Mouse (Mus musculus): ENCODE results near the gene Tiam2.
"Not testable (repeated sequence)": the region's sequence is repeated elsewhere in the genome, so short reads cannot be mapped to it uniquely, and the experiment has no call there.

Gene Tiam2

DNA sequence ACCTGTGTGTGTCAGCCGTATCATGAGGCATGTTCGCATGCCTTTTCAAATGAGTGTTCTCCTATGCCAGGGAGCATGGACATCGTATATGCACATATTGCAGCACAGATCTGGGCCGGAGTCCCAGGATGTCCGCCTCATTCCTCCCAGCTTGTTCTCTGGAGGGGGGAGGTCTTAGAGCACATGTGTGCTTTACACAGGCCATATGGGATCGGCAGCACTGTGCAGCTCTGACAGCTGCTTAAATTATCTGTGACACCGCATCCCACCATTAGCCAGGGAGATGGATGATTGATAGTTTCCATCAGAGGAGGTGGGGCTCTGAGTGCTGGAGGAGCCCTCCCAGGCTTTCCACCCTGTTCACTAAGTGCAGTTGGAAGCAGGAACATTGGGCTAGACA lies 12.4 kb downstream of the Tiam2 start:
- in situ Hi-C loops (cut with MboI): no loop called here

DNA sequence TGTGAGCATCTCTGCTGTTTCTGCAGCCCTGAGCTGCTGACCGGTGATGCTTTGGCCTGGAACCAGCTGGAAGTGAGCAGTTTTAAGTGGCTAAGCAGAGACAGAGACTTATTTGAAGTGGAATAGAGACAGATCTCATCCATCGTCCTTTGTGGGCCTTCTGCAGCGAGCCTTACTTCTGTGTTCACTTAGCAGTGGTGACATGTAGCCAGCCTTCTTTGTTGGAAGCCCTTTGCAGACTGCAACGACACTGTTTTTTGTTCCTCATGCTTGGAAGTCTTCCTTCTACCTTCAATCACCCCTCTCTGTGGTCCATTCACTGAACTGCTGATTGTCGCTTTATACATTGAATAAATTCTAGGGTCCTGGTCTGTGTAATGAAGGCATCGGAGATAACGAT lies 18.5 kb downstream of the Tiam2 start:
- in situ Hi-C loops (cut with MboI): no loop called here

DNA sequence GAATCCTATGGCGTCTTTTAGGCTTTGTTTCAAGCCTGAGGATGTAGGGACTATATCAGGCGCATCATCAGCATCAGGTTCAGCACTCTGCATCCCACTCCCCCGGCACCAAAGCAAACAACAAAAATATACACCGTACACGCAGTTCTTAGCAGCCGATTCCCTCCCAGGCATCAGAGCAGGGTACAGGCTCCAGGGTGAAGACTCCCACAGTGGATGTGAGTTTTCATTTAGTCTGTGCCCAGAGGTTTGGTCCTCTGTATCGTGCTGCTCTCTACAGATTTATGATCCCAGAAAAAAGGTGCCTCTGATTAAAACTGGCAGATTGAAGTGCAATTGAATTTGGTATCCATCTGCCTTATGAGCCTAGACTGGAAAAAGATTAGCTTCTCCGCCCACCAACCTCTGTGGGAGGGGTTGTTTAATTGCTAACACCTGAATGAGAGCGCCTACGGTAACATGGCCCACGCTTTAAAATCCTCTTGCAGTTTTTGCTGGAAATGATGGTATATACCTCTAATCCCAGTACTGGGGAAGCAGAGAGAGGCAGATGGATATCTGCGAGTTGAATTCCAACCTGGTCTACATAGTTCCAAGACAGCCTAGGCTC lies 19.0 kb downstream of the Tiam2 start:
- in situ Hi-C loops (cut with MboI): no loop called here

DNA sequence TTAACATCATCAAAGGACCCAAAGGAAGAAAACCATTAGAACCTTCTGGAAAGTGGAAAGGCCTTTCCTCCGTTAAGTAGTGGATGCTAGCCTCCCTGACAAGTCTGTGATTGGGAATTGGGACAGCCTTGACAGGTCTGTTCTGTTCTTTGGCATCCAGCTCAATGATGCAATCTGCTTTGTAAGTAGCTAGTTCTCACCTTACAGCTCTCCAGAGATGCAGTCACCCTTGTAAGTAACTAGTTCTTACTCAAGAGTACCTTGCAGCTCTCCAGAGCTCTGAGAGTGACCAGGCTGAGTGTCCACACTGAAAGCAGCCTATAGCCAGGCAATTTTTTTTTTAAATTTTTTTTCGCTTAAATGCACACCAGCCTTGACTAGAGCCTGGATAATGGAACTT lies 21.4 kb downstream of the Tiam2 start:
- in situ Hi-C loops (cut with MboI): no loop called here

DNA sequence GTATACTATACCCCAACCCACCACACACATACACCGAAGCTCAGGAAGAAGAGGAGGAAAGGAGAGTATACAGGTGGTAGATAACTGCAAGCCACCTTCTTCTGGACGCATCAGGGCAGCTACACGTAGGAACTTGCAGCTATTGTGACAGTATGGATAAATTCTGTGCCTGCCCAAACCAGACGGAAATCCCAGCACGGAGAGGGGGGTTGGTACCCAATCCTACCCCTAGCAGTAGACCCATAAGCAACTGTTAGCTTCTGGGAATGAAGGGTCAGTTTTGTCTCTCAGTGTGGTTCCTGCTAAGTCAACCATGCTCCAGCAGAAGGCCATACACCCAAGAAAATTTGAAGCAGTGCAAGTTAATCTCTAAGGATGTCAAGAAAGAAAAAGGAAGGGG lies 23.0 kb downstream of the Tiam2 start:
- in situ Hi-C loops (cut with MboI): no loop called here

DNA sequence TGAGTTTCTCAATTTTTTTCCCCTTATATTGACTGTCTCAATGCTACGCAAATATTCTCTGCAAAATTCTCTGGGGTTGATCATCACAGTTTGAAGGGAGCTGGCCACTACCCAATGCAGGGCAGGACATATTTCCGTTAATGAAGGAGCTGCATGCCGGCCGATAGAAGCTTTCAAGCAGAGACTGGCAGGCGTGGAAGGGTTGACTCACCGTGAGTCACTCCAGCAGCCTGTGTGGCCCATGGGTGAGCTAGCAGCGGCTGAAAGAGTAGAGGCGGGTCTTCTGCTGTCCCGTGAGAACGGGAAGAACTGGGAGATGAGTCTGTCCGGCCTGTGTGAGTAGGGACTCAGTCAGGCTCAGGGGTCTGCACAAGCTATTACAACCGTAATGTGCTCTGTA lies 23.6 kb downstream of the Tiam2 start:
- in situ Hi-C loops (cut with MboI): no loop called here

DNA sequence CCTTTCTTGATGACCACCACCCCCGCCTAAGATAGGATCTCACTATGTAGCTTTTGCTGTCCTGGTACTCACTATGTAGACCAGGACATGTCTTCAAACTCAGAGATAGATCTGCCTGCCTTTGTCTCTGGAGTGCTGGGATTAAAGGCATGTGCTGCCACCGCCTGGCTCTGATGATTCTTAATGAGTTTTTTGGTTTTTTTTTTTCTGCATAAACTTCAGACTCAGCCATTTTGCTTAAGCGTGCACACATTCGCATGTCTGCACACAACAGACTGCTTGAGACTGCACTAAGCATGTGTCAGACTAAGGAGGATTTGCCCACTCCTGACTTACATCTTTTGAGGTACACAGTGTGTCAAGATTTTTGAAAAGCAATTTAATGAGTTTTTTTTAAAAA lies 24.0 kb downstream of the Tiam2 start:
- in situ Hi-C loops (cut with MboI): no loop called here

DNA sequence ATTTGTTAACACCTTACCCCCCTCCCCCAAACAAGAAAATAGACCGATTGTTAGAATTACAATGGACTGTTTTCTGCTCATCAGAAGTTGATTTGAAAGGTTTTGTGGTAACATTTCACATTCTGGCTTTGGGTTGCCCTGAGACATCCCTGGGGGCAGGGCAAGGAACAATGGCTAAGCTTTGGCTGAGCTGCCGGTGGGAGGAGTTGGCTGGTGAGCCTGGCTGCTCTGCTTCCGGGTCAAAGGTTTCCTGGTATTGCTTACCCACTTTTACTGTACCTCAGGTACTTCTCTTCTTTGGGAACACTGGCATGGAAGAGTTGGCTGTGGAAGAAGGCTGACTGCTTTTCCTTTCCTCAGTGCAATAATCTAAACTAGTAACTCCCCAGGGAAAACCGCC lies 25.3 kb downstream of the Tiam2 start:
- in situ Hi-C loops (cut with MboI): no loop called here

DNA sequence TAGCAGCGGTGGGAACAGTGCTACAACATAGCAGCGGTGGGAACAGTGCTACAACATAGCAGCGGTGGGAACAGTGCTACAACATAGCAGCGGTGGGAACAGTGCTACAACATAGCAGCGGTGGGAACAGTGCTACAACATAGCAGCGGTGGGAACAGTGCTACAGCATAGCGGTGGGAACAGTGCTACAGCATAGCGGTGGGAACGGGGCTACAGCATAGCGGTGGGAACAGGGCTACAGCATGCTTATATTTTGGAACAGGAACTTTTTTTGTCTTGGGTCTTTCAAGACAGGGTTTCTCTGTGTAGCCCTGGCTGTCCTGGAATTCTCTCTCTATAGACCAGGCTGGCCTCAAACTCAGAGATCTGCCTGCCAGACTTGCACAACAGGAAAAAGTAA lies 26.8 kb downstream of the Tiam2 start:
- in situ Hi-C loops (cut with MboI): not testable (repeated sequence)

DNA sequence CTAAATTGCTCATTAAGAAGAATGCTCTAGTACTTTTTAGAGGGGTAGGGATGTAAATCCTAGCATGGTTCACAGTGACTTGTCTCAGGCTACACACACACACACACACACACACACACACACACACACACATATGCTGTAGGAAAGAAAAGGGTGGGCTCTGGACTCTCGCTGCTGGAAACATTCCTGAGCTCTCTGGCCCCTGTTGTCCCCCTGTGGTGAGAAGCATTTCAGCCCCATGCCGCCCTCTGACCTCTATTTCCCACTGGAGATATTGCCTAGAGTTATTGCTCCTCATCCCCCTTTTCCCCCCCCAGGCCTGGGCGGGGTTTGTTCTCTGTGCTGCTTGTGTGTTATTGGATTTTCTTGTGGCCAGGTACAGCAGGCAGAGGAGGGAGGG lies 28.5 kb downstream of the Tiam2 start:
- in situ Hi-C loops (cut with MboI): no loop called here

DNA sequence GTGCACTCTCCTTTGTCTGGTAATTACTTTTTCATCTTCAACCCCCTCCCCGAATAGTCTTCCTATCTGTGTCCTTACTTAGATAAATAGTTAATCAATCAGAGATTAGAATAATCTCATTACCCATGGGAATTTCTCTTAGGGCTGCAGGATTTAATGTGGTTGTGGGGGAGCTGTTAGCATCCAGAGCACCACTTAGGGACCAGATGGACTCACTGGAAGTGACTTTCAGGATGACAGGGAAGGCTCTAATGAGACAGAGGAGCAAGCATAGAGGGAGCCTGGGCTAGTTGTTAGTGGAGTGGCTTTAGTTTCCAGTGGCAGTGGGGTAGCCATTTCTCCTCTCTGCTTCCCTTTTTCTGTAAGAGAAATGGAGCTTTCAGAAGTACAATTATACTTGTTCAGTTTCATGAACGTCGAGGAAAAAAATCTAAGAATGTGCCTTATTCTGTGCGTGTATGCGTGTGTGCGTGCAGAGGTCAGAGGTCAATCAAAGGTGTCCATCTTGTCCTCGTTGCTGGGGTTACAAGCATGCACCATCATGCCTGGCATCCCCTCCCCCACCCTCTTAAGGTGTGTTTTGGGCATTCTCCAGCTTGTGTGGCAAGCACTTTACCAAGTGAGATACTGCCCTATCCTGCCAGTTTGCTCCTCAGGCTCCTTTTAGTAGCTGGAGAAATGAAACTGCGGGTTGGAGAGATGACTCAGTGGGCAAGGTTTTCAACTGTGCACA lies 30.4 kb downstream of the Tiam2 start:
- in situ Hi-C loops (cut with MboI): no loop called here

DNA sequence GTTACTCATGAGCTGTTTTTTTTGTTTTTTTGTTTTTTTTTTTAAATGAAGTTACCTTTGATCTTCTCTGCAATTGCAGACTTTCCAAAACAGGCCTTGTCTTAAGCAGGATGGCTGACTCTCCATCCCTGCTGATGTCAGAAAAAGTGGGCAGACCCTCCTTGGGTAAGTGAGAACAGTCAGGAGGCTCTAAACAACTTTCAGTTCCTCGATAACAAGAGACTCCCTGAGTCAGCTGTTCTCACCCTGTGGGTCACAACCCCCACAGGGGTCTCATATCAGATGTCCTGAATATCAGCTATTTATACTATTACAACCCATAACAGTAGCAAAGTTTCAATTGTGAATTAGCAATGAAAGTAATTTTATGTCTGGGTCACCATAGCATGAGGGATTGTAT lies 33.9 kb downstream of the Tiam2 start:
- in situ Hi-C loops (cut with MboI): no loop called here

DNA sequence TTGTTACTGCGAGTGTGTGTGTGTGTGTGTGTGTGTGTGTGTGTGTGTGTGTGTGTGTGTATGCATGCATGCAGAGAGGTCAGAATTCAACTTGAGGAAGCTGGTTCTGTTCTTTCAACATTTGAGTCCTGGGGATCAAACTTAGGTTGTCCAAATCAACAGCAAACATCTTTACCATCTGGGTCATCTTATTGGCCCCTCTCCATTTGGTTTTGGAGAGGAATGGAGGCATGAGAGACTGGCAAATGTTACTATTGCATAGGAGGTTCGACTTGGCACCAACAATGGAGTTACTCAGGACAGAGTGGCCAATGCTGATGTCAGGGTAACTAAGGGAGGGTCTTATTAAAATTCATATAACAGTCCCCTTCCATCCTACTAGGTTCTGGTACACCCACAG lies 35.4 kb downstream of the Tiam2 start:
- in situ Hi-C loops (cut with MboI): no loop called here

DNA sequence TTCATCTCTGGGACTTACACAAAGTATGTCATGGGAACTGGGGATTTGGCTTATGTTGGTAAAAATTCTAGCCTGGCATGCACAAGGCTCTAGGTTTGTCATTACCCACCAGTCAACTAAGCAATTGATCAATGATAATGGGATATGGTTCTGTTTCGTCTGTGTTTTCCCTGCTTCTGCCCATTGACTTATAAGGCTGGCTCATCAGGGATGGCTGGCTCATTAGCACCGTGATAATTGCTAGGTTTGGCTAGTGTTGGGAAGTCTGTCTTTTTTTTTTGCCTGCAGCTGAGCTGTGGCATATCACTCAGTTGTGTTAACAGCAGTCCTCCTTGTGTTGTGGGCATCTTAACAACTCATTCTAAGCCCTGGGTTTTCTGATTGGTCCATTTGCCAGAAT lies 36.8 kb downstream of the Tiam2 start:
- in situ Hi-C loops (cut with MboI): no loop called here

DNA sequence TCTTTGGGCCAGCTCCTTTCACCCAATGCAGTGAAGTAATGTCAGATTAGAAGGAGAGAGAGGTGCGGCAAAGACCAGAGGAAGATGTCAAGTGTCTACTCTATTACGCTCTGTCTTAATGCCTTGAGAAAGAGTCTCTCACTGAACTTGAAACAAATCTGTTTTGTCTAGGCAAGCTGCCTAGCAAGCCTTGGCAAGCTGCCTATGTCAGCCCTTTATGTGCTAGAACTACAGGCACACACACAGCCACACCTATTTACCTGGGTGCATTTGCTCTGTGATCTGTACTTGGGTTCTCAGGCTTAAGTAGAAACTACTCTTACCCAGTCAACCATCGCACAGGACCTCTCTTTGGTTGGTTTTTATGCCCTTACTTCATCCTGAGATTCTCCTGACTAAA lies 40.4 kb downstream of the Tiam2 start:
- in situ Hi-C loops (cut with MboI): no loop called here

DNA sequence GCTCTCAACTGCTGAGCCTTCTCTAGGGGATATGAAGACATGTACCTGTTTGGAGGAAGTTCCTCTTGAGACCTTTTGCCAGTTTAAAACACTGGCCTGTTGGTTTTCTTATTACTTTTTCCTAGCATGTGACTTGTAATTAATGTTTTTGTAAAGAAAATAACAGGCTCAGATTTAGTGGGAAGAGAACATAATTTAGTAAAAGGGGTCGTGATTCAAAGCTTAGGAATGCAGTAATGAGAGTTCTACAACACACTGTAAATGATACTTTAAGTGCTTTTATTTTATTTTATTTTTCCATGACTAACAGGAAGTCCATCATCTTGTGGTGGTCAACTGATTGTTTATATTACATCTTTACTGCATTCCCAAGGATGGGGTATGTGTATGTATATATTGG lies 42.0 kb downstream of the Tiam2 start:
- in situ Hi-C loops (cut with MboI): no loop called here

DNA sequence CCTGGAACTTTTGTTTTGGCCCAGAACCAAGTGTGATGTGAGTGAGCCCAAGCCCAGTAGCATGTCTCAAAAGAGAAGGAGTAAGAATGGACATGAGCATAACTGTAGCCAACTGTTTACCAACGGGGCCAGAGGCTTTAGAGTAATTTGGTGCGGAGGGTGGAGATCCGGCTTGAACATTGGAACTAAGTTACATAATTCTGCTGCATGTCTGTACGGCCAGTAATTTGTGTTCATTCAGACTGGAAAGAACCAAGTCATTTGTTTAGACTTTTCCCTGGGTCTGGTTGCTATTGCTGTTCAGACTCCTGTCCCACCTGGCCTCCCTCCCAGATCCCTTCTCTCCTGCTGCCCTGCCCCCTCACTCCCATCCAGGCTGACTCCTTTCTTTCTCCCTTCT lies 43.3 kb downstream of the Tiam2 start:
- in situ Hi-C loops (cut with MboI): no loop called here

DNA sequence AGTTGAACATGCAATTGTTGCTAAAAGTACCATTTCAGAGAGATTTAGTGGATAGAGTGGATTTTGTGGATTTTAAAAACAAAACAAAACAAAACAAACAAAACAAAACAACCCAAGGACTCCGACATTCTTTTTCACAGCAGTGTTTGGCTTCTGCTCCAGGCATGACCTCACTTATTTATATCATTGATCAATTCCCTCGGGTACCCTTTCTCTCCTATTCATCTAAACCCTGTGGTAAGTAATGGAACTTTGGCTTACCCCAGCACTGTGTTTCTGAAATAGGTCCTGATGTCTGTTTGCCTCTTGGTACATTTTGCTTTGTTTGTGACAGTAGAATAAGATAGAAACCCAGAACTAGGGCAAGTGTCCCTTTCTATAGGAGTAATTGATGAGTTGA lies 52.2 kb downstream of the Tiam2 start:
- in situ Hi-C loops (cut with MboI): no loop called here

DNA sequence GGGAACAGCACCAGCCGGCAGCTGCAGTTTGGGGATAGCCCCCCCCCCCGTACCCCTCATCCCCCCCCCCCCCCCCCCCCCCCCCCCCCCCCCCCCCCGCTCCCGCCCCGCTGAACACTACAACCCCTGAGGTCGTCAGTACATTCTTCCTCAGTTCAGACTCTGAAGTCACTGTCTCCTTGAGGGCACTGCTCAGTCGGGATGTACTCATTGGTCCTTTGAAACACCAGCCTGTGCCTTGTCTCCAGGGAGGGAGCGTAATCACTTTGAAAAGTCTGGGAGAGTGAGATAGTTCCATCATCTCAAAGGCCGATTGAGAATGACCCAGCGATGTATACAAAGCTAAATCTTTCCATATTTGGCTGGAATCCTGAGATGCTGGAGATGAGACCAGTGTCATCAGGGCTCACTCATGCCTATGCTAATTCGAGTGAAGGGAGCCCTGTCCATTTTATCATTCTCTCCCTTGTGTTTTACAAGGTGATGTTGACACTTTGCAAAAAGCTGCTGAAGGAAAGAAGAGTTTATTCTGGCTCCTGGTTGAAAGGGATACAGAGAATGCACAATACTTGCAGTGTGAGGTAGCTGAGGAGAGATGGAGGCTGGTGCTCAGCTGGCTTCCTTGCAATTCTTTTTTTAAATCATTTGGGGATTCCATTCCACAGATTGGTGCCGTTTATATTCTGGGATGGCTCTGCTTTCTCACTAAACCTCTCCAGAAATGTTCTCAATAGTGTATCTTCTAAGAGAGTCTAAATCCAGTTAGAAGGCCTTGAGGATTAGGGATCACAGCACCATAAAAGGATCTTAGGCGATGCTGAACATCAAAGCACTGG lies 53.6 kb downstream of the Tiam2 start:
- in situ Hi-C loops (cut with MboI): no loop called here

DNA sequence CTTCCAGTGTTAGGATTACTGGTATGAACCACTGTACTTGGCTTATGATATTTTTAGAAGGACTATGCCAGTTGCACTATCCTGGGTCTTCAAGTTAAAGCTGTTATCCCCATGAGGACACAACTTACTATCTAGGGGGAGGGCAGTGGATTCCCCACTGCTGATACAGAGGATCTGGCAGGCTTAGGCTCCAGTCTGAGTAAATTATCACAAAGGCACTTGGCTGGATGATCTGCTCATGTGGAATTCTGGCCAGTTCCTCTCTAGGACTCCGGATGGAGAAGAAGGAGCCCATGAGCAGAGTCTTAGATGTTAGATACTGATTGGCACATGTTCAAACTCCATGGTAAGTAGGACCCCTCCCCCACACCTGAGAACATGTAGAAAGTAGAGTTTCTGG lies 59.0 kb downstream of the Tiam2 start:
- in situ Hi-C loops (cut with MboI): no loop called here

DNA sequence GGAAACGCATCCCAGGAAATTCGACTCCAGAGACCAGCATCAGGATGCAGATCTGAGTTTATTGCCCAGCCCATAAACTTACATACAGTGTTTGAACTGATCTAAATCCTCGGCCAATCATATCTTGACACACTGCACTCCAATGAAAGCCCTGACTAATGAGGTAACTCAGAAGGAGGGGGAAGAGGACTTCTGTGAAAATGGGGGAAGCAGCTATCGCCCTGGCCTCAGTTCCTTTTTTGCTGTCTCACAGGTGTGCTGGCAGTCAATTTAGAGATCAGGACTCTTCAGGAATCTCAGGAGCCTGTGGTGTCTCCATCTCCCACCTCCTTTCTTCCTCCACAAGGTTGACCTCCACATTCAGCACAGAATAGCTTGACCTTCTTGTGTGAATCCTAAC lies 61.4 kb downstream of the Tiam2 start:
- in situ Hi-C loops (cut with MboI): no loop called here

DNA sequence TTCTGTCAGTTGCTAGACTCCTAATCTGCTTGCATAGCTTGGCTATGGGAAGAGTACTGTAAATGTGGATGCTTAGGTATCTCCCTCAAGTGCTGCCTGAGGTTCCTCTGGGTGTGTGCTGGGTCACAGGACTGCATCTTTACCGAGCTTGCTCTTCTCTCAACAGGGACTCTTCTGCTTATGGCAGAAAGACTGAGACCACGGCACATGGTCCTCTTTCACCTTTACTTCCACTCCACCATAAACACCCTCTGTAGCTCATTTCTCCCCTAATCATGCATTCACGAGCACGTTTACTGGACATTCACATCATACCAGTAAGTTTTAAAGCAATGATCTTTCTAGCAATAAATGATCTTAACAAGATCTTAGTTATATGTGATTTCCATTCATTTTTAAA lies 63.4 kb downstream of the Tiam2 start:
- in situ Hi-C loops (cut with MboI): no loop called here

DNA sequence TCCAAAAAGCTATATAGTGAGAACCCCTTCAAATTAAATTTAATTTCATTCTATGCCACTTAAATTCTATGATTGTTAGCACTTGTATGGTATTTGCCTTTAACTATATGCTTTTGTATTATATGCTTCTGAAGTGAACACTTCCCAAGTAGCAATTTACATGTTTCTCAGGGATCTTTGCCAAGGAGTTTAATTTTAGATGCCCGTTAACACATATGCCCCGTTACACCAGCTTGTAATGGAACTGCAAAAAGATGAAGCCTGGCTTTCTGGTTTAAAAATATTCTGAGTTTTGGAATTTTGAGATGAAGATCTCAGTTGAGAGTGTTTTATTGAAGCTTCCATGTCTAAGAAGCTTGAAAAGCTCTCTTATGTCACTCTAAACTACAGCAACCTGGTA lies 67.6 kb downstream of the Tiam2 start:
- in situ Hi-C loops (cut with MboI): no loop called here

Measured in mature B cell (primary cell).